Mouse (Mus musculus) small intestine, adult 2 months (tissue): ENCODE data around the gene Hsf2bp.

Experiments
- CTCF ChIP-seq: fragments of 200-500 bp; IDR thresholded peaks from 2 replicates; pipeline ENCODE4 v1.5.1; 2012; ENCODE audit warnings: low read depth, mild to moderate bottlenecking, control low read depth, inconsistent platforms, low read length, moderate library complexity, mixed read lengths; ENCODE audit not compliant: insufficient replicate concordance, insufficient read length; ENCODE audit errors: extremely low read depth
- POLR2A ChIP-seq: fragments of 200-500 bp; IDR thresholded peaks from 2 replicates; pipeline ENCODE4 v1.6.1; 2012; ENCODE audit warnings: low read depth, mild to moderate bottlenecking, control low read depth, inconsistent platforms, low read length, moderate library complexity

GRCm38 (mm10) chr17:31965623-31966022, 70.5 kb downstream of the Hsf2bp start:
- TF ChIP-seq POLR2A (no peak), CTCF (no peak)
